Mouse (Mus musculus): ENCODE data around the gene Hoga1. TPM values are rescaled to one million over a fixed set of nuclear protein-coding genes. Genes with fewer than 3 reads are reported as not detected.
A peak's percentile ranks its signal among the peaks of the same experiment; 100 is the strongest.
"Not testable (repeated sequence)": the region's sequence is repeated elsewhere in the genome, so short reads cannot be mapped to it uniquely, and the experiment has no call there.

Hoga1 gene
- polyA plus RNA-seq, 1 experiment from 2014 or later, result 1.3 TPM

GRCm38 (mm10) chr19:42075992-42076391, 30.6 kb downstream of the Hoga1 start:
- no peak overlapping the region for H3K4me3 ChIP-seq
- 89% methylated on average over 16 of the region's 16 CpGs for WGBS
- H3K9me3 ChIP-seq, result no peaks in the 10 kb centered on the region
- no peak overlapping the region for H3K27ac ChIP-seq
- H3K36me3 ChIP-seq, result peaks cover 24% of the 10 kb centered on the region
- no peak overlapping the region for H3K9ac ChIP-seq
- no peaks in the 10 kb centered on the region for H3K4me1 ChIP-seq
- no peak for ATAC-seq (ENCODE audit: insufficient number of reproducible peaks, insufficient read depth, low FRiP score, low TSS enrichment)
- H3K4me2 ChIP-seq (replicated peaks), result no peak overlapping the region
- no peaks in the 10 kb centered on the region for H3K27me3 ChIP-seq

DNA sequence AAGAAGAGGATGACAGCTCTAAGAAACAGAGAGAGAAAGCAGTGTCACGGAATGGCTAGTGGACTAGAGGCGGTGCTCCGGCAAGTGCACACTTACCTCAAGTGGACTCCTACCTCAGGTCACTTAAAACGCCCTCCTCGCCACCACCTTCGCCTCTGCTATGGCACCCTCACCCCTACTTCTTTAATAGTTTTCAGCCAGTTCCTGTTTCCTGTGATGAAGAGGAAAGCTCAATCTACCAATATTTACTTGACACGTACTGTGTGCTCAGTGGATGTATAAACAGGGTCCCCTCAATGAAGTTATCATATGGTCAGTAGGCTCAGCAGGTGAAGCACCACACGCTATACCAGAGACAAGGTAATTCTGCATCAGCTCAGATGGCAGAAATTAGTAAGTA, 33.2 kb downstream of the Hoga1 start:
- no peaks in the 10 kb centered on the region for H3K27me3 ChIP-seq
- H3K27ac ChIP-seq, result no peak overlapping the region
- H3K4me3 ChIP-seq, result no peak overlapping the region

DNA sequence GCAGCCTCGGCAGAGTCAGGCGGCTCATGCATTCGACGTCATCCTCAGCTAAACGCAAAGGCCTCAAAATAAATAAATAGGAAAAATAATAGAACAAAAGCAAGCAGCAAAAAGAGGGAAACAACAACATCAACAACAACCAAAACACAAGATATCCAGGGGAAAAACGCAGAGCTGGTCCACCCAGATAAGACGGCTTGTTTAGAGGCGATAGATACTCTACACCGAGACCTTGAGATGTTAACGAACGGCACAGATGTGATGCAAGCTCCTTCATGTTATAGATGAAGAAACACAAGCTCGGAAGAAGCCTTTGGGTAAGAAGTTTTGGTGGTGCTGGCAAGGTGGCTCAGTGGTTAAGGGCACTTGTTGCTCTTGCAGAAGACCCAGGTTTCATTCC, 33.6 kb downstream of the Hoga1 start:
- no peak for ATAC-seq (ENCODE audit: insufficient number of reproducible peaks, insufficient read depth, low FRiP score, low TSS enrichment)

More for the DNA sequence above, 33.2 kb downstream of the Hoga1 start:
- 91% methylated on average over 8 of the region's 8 CpGs for WGBS
- Histone ChIP-seq H3K4me1 (no peaks in the 10 kb centered on the region), H3K9ac (no peak overlapping the region), H3K9me3 (no peaks in the 10 kb centered on the region), H3K36me3 (peaks cover 24% of the 10 kb centered on the region), H3K4me2 (replicated peaks) (no peak overlapping the region)
- no peak for ATAC-seq (ENCODE audit: insufficient number of reproducible peaks, insufficient read depth, low FRiP score, low TSS enrichment)

DNA sequence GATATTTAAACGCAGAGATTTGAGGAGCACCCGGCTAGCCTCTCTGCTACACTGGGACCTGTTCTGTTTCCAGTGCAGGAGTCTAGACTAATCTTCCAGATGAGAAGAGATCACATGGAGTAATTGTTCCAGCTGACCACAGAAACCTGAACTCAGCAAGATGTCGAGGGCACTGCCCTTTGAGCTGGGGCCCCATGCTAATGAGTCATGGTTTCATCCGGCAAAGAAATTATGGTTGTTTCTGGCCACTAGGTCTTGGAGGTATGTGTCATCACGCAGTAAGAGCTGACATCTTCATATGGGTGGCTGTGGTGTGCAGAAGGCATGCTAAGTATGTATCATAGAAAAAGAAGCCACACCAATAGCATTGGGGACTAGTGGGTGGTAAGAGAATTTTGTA, 34.5 kb downstream of the Hoga1 start:
- 76% methylated on average over 5 of the region's 5 CpGs for WGBS
- no peak overlapping the region for H3K4me2 ChIP-seq (replicated peaks)
- no peaks in the 10 kb centered on the region for H3K9me3 ChIP-seq
- H3K27me3 ChIP-seq, result no peaks in the 10 kb centered on the region
- peaks cover 20% of the 10 kb centered on the region for H3K36me3 ChIP-seq
- H3K4me1 ChIP-seq, result no peaks in the 10 kb centered on the region
- no peak overlapping the region for H3K27ac ChIP-seq
- no peak for ATAC-seq (ENCODE audit: insufficient number of reproducible peaks, insufficient read depth, low FRiP score, low TSS enrichment)
- H3K9ac ChIP-seq, result no peak overlapping the region
- no peak overlapping the region for H3K4me3 ChIP-seq

More for the DNA sequence above, 33.6 kb downstream of the Hoga1 start:
- Histone ChIP-seq H3K27me3 (no peaks in the 10 kb centered on the region), H3K9ac (no peak overlapping the region), H3K4me2 (replicated peaks) (no peak overlapping the region), H3K9me3 (no peaks in the 10 kb centered on the region), H3K27ac (no peak overlapping the region), H3K36me3 (peaks cover 24% of the 10 kb centered on the region), H3K4me3 (no peak overlapping the region), H3K4me1 (no peaks in the 10 kb centered on the region)
- 94% methylated on average over 12 of the region's 12 CpGs for WGBS

DNA sequence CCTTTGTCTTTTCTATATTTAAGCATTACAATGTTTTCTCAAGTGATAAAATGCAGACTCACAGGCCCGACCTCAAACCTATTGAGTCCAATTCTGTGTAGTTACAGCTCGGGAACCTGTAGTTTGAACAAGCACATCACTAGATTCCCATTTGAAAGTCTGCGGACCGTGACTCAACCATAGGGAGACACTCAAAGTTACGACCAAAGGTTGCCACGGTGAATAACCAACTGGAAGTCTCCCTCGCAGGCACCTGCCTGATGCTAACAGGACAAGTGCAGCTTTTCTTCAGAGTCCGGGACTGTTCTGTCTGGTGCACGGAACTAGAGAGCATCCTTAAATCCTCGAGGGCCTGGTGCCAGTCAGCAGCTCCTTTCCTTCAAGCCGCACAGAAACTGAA, 35.1 kb downstream of the Hoga1 start:
- ATAC-seq (ENCODE audit: insufficient number of reproducible peaks, insufficient read depth, low FRiP score, low TSS enrichment), result no peak
- Histone ChIP-seq H3K9ac (no peak overlapping the region), H3K36me3 (peaks cover 15% of the 10 kb centered on the region), H3K4me1 (no peaks in the 10 kb centered on the region), H3K4me2 (replicated peaks) (no peak overlapping the region), H3K9me3 (no peaks in the 10 kb centered on the region), H3K4me3 (no peak overlapping the region), H3K27ac (no peak overlapping the region), H3K27me3 (no peaks in the 10 kb centered on the region)
- 86% methylated on average over 11 of the region's 11 CpGs for WGBS

- not testable (repeated sequence) for H3K4me1 ChIP-seq; H3K27ac ChIP-seq; H3K4me3 ChIP-seq; H3K4me2 ChIP-seq (replicated peaks); H3K27me3 ChIP-seq; H3K9ac ChIP-seq; H3K36me3 ChIP-seq; ATAC-seq (ENCODE audit: insufficient number of reproducible peaks, insufficient read depth, low FRiP score, low TSS enrichment); H3K9me3 ChIP-seq
- 93% methylated on average over 5 of the region's 5 CpGs for WGBS
These were observed 36.2 kb downstream of the Hoga1 start for GRCm38 (mm10) chr19:42081613-42082012.

GRCm38 (mm10) chr19:42085690-42086089, 40.3 kb downstream of the Hoga1 start:
- Histone ChIP-seq H3K27me3 (no peaks in the 10 kb centered on the region), H3K27ac (no peak overlapping the region), H3K4me1 (peaks cover 6% of the 10 kb centered on the region; the same call in 1 of the 2 replicates), H3K9ac (peak overlapping the region; percentile 70), H3K9me3 (no peaks in the 10 kb centered on the region), H3K4me3 (peak overlapping the region; percentile 69), H3K36me3 (no peaks in the 10 kb centered on the region), H3K4me2 (replicated peaks) (peak overlapping the region; percentile 88)
- ATAC-seq (ENCODE audit: insufficient number of reproducible peaks, insufficient read depth, low FRiP score, low TSS enrichment), result no peak
- WGBS, result 6% methylated on average over 10 of the region's 10 CpGs

DNA sequence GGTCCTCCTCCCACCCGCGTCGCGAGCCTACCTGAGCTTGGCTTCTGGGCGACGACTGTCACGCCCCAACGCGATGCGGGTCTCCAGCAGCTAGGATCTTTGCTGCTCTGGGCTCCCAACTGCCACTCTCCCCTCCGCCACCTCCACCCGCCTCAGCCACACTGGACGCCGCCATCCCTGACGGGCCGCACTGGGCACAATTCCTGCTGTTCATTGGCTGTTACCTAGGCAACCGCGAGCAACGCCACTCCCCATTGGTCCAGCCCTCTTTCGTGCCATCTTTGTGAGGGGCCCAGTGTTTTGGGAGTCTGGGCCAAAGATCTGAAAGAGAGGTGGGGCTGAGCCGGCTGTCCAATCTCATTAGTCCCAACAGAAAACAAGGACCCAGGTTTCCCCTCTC, 40.8 kb downstream of the Hoga1 start, which contains the start of gene Morn4:
Gene Morn4, minus strand, starts transcription at position 192 of the 400 bp plus-strand sequence.
- peak within 1 kb of the TSS; percentile 69 for H3K4me3 ChIP-seq
- H3K27me3 ChIP-seq, result no peaks in the 10 kb centered on the region
- peaks cover 7% of the 10 kb centered on the region for H3K4me1 ChIP-seq
- under 1% methylated on average over 21 of the region's 21 CpGs for WGBS
- no peaks in the 10 kb centered on the region for H3K9me3 ChIP-seq
- peak within 1 kb of the TSS; percentile 88 for H3K4me2 ChIP-seq (replicated peaks)
- ATAC-seq (ENCODE audit: insufficient number of reproducible peaks, insufficient read depth, low FRiP score, low TSS enrichment), result peak; percentile 80
- no peaks in the 10 kb centered on the region for H3K36me3 ChIP-seq
- H3K9ac ChIP-seq, result peak within 1 kb of the TSS; percentile 70
- H3K27ac ChIP-seq, result no peak within 1 kb of the TSS

DNA sequence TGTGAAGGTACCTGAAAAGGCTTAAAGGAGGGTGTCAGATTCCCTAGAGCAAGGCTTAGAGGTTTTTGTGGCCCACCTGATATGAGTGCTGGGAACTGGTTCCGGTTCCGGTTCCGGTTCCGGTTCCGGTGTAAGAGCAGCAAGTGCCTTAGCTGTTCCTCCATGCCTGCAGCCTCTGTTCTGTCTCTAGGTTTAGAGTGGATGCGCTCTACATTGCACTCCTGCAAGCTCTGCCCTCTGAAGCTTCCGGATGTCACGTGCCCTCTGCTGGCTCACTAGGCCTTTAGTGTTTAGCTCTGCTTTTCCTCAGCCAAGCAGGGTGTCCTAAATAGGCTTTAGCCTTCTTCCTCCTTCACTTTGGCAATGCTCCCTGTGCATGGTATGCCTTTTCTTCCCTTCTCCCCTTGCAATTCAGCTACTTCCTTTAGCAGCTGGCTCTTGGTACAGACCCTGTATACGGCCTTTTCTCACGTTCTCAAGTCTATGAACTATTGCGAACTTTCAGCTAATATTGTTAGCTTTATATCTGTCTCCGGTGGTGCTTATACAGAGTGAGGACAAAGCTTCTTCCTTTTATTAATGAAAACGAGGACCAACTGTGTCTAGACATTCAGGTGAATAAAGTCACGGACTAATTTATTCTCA, 43.8 kb downstream of the Hoga1 start:
- no peaks in the 10 kb centered on the region for H3K27me3 ChIP-seq
- no peaks in the 10 kb centered on the region for H3K9me3 ChIP-seq
- H3K4me3 ChIP-seq, result peak overlapping the region; percentile 95
- peaks cover 16% of the 10 kb centered on the region for H3K4me1 ChIP-seq
- 19% methylated on average over 14 of the region's 14 CpGs for WGBS
- no peak overlapping the region for H3K9ac ChIP-seq
- ATAC-seq (ENCODE audit: insufficient number of reproducible peaks, insufficient read depth, low FRiP score, low TSS enrichment), result no peak
- H3K27ac ChIP-seq, result peak overlapping the region; percentile 92
- H3K4me2 ChIP-seq (replicated peaks), result peak overlapping the region; percentile 76
- H3K36me3 ChIP-seq, result peaks cover 6% of the 10 kb centered on the region; the same call in 1 of the 2 replicates

GRCm38 (mm10) chr19:42089748-42090595, 44.6 kb downstream of the Hoga1 start, which contains the start of gene Pi4k2a:
Gene Pi4k2a (plus strand): TSS chr19:42090470.
- no peaks in the 10 kb centered on the region for H3K27me3 ChIP-seq
- peak within 1 kb of the TSS; percentile 76 for H3K4me2 ChIP-seq (replicated peaks)
- H3K36me3 ChIP-seq, result peaks cover 6% of the 10 kb centered on the region; the same call in 1 of the 2 replicates
- peak; percentile 97 for ATAC-seq (ENCODE audit: insufficient number of reproducible peaks, insufficient read depth, low FRiP score, low TSS enrichment)
- H3K4me3 ChIP-seq, result peak within 1 kb of the TSS; percentile 95
- WGBS, result 1% methylated on average over 55 of the region's 55 CpGs
- no peaks in the 10 kb centered on the region for H3K9me3 ChIP-seq
- H3K9ac ChIP-seq, result peak within 1 kb of the TSS; percentile 91
- H3K27ac ChIP-seq, result peak within 1 kb of the TSS; percentile 92
- peaks cover 16% of the 10 kb centered on the region for H3K4me1 ChIP-seq

DNA sequence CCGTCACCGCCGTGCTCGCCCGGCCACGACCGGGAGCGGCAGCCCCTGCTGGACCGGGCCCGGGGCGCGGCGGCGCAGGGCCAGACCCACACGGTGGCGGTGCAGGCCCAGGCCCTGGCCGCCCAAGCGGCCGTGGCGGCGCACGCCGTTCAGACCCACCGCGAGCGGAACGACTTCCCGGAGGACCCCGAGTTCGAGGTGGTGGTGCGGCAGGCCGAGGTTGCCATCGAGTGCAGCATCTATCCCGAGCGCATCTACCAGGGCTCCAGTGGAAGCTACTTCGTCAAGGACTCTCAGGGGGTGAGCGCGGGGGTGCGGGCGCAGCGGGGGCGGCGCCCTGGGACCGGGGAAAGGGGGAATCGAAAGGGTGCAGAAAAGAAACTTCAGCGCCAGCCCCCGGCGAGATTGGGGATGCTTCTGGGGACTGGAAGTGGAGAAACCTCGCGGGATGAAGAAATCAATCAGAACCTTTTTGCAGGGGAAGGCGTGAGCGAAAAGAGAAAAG, 45.3 kb downstream of the Hoga1 start:
- Histone ChIP-seq H3K4me3 (peak overlapping the region; percentile 95), H3K9me3 (no peaks in the 10 kb centered on the region), H3K4me1 (peaks cover 16% of the 10 kb centered on the region), H3K4me2 (replicated peaks) (peak overlapping the region; percentile 76), H3K27ac (peak overlapping the region; percentile 92), H3K27me3 (no peaks in the 10 kb centered on the region), H3K36me3 (peaks cover 6% of the 10 kb centered on the region; the same call in 1 of the 2 replicates), H3K9ac (peak overlapping the region; percentile 91)
- peak; percentile 66 for ATAC-seq (ENCODE audit: insufficient number of reproducible peaks, insufficient read depth, low FRiP score, low TSS enrichment)
- 1% methylated on average over 52 of the region's 52 CpGs for WGBS
